Mouse (Mus musculus) small intestine, adult 2 months (tissue): ENCODE results near the gene Cys1. TPM values are rescaled to one million over a fixed set of nuclear protein-coding genes. Genes with fewer than 3 reads are reported as not detected.

Source experiments
- H3K27ac ChIP-seq: fragments of 200-500 bp; 2 replicates; pipeline ENCODE4 v1.5.1; 2012; ENCODE audit warnings: low read depth, low read length, control low read depth, inconsistent platforms; ENCODE audit not compliant: insufficient read depth
- H3K27me3 ChIP-seq: fragments of 200-500 bp; 2 replicates; pipeline ENCODE4 v1.6.1; 2012; ENCODE audit warnings: mild to moderate bottlenecking, moderate library complexity, low read length, inconsistent platforms; ENCODE audit not compliant: control insufficient read depth, insufficient read depth
- H3K36me3 ChIP-seq: fragments of 200-500 bp; 2 replicates; pipeline ENCODE4 v1.6.1; 2012; ENCODE audit warnings: mild to moderate bottlenecking, low read length, control low read depth, inconsistent platforms; ENCODE audit not compliant: control insufficient read depth, insufficient read depth
- H3K4me1 ChIP-seq: fragments of 200-500 bp; 2 replicates; pipeline ENCODE4 v1.6.1; 2012; ENCODE audit warnings: low read length, inconsistent platforms, mixed read lengths; ENCODE audit not compliant: control insufficient read depth, insufficient read depth, insufficient read length
- H3K4me3 ChIP-seq: fragments of 200-500 bp; 2 replicates; pipeline ENCODE4 v1.5.1; 2012; ENCODE audit warnings: low read depth, mild to moderate bottlenecking, control low read depth, inconsistent platforms, low read length, moderate library complexity
- CTCF ChIP-seq: fragments of 200-500 bp; IDR thresholded peaks from 2 replicates; pipeline ENCODE4 v1.5.1; 2012; ENCODE audit warnings: low read depth, mild to moderate bottlenecking, control low read depth, inconsistent platforms, low read length, moderate library complexity, mixed read lengths; ENCODE audit not compliant: insufficient replicate concordance, insufficient read length; ENCODE audit errors: extremely low read depth
- POLR2A ChIP-seq: fragments of 200-500 bp; IDR thresholded peaks from 2 replicates; pipeline ENCODE4 v1.6.1; 2012; ENCODE audit warnings: low read depth, mild to moderate bottlenecking, control low read depth, inconsistent platforms, low read length, moderate library complexity
- WGBS: fragments of 180-500 bp; shearing (Covaris S2); methylation state at CpG from one replicate; pipeline ENCODE4 v1.1.7; 2018; 5-methylcytosine and 5-hydroxymethylcytosine counted together
- polyA plus RNA-seq: library from polyadenylated mRNA; depleted of rRNA; stranded (reverse); fragments of >200 nt; gene quantifications from 2 replicates; pipeline ENCODE4 v1.2.3, GENCODE M21; 2012

Gene Cys1
- polyA plus RNA-seq, 1 experiment: 2.2 TPM

- TF ChIP-seq POLR2A (no peak), CTCF (no peak)
- Histone ChIP-seq H3K36me3 (no peaks in the 10 kb centered on the region), H3K4me1 (peaks cover 9% of the 10 kb centered on the region; the same call in 1 of the 2 replicates), H3K4me3 (no peak overlapping the region), H3K27ac (no peak overlapping the region), H3K27me3 (peaks cover 25% of the 10 kb centered on the region)
- WGBS: 29% methylated on average over 8 of the region's 8 CpGs
Observed at GRCm38 (mm10) chr12:24682563-24682962, 950 bp upstream of the Cys1 start.

DNA sequence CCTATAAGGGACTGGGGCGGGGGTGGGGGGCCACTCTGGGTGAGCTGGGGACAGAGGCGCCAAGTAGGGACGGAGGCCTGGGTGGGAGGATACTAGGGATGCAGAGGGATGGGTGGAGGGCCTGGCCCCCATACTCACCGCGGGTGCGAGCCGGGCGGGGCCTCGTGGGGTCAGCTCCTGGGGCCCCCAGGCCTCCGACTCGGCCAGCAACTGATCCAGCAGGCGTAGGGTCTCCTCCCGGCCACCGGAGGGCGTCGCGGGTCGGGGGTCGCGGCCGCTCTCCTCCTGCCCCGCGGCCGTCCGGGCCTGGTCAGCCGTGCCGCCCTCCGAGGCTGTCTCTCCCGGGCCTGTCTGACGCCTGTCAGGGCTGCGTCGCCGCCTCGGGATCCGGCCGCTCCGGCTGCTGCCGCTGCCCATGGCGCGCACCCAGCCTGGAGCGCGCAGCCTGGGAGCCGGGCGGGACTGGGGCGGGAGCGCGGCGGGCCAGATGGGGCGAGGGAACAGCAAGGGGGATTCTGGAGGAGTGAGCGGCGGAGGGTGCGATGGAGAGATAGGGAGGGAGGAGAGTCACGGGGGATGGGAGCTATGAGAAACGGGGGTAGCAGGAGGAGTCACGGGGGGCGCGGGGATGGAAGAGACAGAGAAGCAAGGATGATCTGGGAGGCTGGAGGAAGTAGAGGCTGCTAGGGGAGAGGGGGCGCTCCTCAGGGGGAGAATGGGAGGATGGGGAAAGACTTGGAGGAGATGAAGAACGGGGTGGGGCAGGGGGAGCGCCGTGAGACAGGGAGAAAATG is 924 bp downstream of the Cys1 start:
- Histone ChIP-seq H3K4me1 (peaks cover 6% of the 10 kb centered on the region; the same call in 1 of the 2 replicates), H3K27ac (peak overlapping the region; percentile 89), H3K36me3 (no peaks in the 10 kb centered on the region), H3K4me3 (peak overlapping the region; percentile 66), H3K27me3 (peaks cover 25% of the 10 kb centered on the region)
- TF ChIP-seq POLR2A: no peak
- WGBS: 6% methylated on average over 45 of the region's 61 CpGs

- 64% methylated on average over 9 of the region's 9 CpGs for WGBS
- Histone ChIP-seq H3K4me1 (peaks cover 6% of the 10 kb centered on the region; the same call in 1 of the 2 replicates), H3K4me3 (peak overlapping the region; percentile 66), H3K36me3 (no peaks in the 10 kb centered on the region), H3K27me3 (peaks cover 25% of the 10 kb centered on the region), H3K27ac (peak overlapping the region; percentile 89)
- TF ChIP-seq POLR2A: no peak
- TF ChIP-seq CTCF: no peak
Observed at GRCm38 (mm10) chr12:24680096-24680491, 1.5 kb downstream of the Cys1 start.

GRCm38 (mm10) chr12:24662131-24662530 is 19.5 kb downstream of the Cys1 start:
- WGBS: 82% methylated on average over 5 of the region's 5 CpGs
- no peaks in the 10 kb centered on the region for H3K27me3 ChIP-seq
- peaks cover 9% of the 10 kb centered on the region for H3K36me3 ChIP-seq
- H3K4me3 ChIP-seq: no peak overlapping the region
- H3K4me1 ChIP-seq: no peaks in the 10 kb centered on the region
- no peak for TF ChIP-seq POLR2A
- TF ChIP-seq CTCF: no peak
- no peak overlapping the region for H3K27ac ChIP-seq

DNA sequence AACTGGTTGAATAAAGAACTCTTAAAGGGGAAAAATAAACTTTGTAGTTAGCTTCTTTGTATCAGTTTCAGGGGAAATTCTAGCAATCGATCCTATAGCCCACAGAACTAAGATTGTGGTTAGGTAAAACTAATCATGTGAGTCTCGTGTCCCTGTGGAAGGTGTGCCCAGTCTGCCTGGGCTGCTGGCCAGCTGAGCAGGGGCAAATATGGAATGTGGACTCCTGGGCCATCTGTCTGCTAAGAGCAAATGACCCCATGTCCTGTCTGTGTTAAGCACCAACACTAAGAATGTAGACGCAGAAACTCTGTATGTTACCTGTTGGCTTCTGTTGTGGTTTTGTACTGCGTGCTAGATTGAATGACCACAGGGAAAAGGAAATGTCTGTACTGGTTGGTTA is 20.5 kb downstream of the Cys1 start:
- 55% methylated on average over 4 of the region's 4 CpGs for WGBS
- no peak overlapping the region for H3K4me3 ChIP-seq
- H3K4me1 ChIP-seq: no peaks in the 10 kb centered on the region
- peaks cover 10% of the 10 kb centered on the region for H3K36me3 ChIP-seq
- H3K27ac ChIP-seq: no peak overlapping the region
- TF ChIP-seq POLR2A (no peak), CTCF (no peak)
- no peaks in the 10 kb centered on the region for H3K27me3 ChIP-seq

GRCm38 (mm10) chr12:24659923-24660322 is 21.7 kb downstream of the Cys1 start:
- no peaks in the 10 kb centered on the region for H3K27me3 ChIP-seq
- H3K4me1 ChIP-seq: no peaks in the 10 kb centered on the region
- H3K36me3 ChIP-seq: peaks cover 14% of the 10 kb centered on the region
- 92% methylated on average over 9 of the region's 9 CpGs for WGBS
- TF ChIP-seq CTCF: no peak
- no peak for TF ChIP-seq POLR2A
- no peak overlapping the region for H3K4me3 ChIP-seq
- no peak overlapping the region for H3K27ac ChIP-seq

- H3K36me3 ChIP-seq: peaks cover 14% of the 10 kb centered on the region
- WGBS: 58% methylated on average over 4 of the region's 4 CpGs
Observed at GRCm38 (mm10) chr12:24658998-24659397, 22.6 kb downstream of the Cys1 start.

More at GRCm38 (mm10) chr12:24658998-24659397, 22.6 kb downstream of the Cys1 start:
- H3K4me1 ChIP-seq: no peaks in the 10 kb centered on the region
- TF ChIP-seq CTCF (no peak), POLR2A (no peak)
- no peak overlapping the region for H3K4me3 ChIP-seq
- H3K27ac ChIP-seq: no peak overlapping the region
- no peaks in the 10 kb centered on the region for H3K27me3 ChIP-seq
